Mouse (Mus musculus) heart, adult 2 months (tissue): ENCODE results near the gene Olfr373. TPM values are rescaled to one million over a fixed set of nuclear protein-coding genes. Genes with fewer than 3 reads are reported as not detected.

ENCODE experiments used
- DNase-seq, 2 experiments: peaks; one replicate each; pipeline ENCODE4 v3.0.0; 2021
- H3K27ac ChIP-seq: fragments of 200-600 bp; 2 replicates; pipeline ENCODE4 v1.8.1; 2022
- H3K27me3 ChIP-seq: fragments of 200-500 bp; 2 replicates; pipeline ENCODE4 v1.6.1; 2012; ENCODE audit warnings: mild to moderate bottlenecking, low read length, inconsistent platforms, mixed read lengths; ENCODE audit not compliant: control insufficient read depth, insufficient read depth
- H3K36me3 ChIP-seq: fragments of 200-500 bp; 2 replicates; pipeline ENCODE4 v1.6.1; 2012; ENCODE audit warnings: low read length, inconsistent platforms; ENCODE audit not compliant: control insufficient read depth, insufficient read depth
- H3K4me1 ChIP-seq: fragments of 200-500 bp; 2 replicates; pipeline ENCODE4 v1.6.1; 2011; ENCODE audit warnings: low read length; ENCODE audit not compliant: control insufficient read depth, insufficient read depth
- H3K4me3 ChIP-seq: fragments of 200-600 bp; 2 replicates; pipeline ENCODE4 v1.8.1; 2022
- H3K79me2 ChIP-seq: fragments of 200-500 bp; replicated peaks from 2 replicates; pipeline ENCODE4 v1.6.1; 2012; ENCODE audit warnings: mild to moderate bottlenecking, inconsistent platforms, low read length, moderate library complexity, mixed read lengths; ENCODE audit not compliant: control insufficient read depth, insufficient read depth
- H3K9ac ChIP-seq: fragments of 200-500 bp; 2 replicates; pipeline ENCODE4 v1.6.1; 2012; ENCODE audit warnings: low read depth, mild to moderate bottlenecking, control low read depth, inconsistent platforms, low read length, mixed read lengths
- CTCF ChIP-seq: fragments of 200-600 bp; IDR thresholded peaks from 2 replicates; pipeline ENCODE4 v1.8.1; 2022; ENCODE audit warnings: antibody characterized with exemption, mild to moderate bottlenecking, moderate library complexity
- EP300 ChIP-seq: fragments of 200-500 bp; IDR thresholded peaks from 2 replicates; pipeline ENCODE4 v1.6.1; 2011; ENCODE audit warnings: low read depth, low read length, control low read depth; ENCODE audit not compliant: insufficient read depth
- POLR2A ChIP-seq: fragments of 200-500 bp; IDR thresholded peaks from 2 replicates; pipeline ENCODE4 v1.6.1; 2011; ENCODE audit warnings: mild to moderate bottlenecking, low read depth, low read length, control low read depth; ENCODE audit not compliant: insufficient read depth
- WGBS: fragments of 180-500 bp; shearing (Covaris S2); methylation state at CpG from one replicate; pipeline ENCODE4 v1.1.7; 2018; 5-methylcytosine and 5-hydroxymethylcytosine counted together
- intact Hi-C: fragments of 180-260 bp; cut with DNase I; formaldehyde crosslinking; loops from one replicate; pipeline ENCODE4 v1.15.1; 2025
- polyA plus RNA-seq: library from polyadenylated mRNA; depleted of rRNA; stranded (reverse); fragments of >200 nt; gene quantifications from 2 replicates; pipeline ENCODE4 v1.2.3, GENCODE M21; 2012
- total RNA-seq, 2 experiments: library from RNA; stranded (reverse); gene quantifications; 2 replicates each; pipeline ENCODE4 v1.2.3; 2021

Gene Olfr373
- total and polyA plus RNA-seq, 3 experiments: not detected

DNA sequence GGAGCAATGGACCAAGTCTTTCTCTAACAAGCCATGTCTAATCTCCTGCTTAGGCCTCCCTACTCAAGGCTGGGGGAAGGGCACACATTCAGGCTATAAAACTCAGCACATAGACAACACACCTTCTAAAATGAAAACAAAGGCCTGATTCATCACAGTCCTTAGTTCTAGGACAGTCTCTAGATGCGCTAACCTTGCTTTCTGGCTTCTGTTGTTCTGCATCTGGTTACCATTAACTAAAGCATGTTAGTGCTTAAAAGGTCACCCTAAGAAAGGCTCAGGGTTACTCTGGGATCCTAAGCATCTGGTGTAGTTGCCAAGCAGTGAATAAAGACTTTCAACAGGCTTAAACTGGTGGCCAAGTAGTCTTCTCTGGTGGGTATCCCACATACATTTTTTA is 39.0 kb downstream of the Olfr373 start:
- Histone ChIP-seq H3K27me3 (no peaks in the 10 kb centered on the region), H3K79me2 (no peaks in the 10 kb centered on the region), H3K36me3 (no peaks in the 10 kb centered on the region), H3K4me1 (no peaks in the 10 kb centered on the region), H3K4me3 (no peak overlapping the region), H3K27ac (no peak overlapping the region), H3K9ac (no peak overlapping the region)
- TF ChIP-seq CTCF (no peak), EP300 (no peak), POLR2A (no peak)
- intact Hi-C loops: no loop called here
- WGBS: 89% methylated on average over 1 of the region's 1 CpGs
- DNase-seq: no peak

DNA sequence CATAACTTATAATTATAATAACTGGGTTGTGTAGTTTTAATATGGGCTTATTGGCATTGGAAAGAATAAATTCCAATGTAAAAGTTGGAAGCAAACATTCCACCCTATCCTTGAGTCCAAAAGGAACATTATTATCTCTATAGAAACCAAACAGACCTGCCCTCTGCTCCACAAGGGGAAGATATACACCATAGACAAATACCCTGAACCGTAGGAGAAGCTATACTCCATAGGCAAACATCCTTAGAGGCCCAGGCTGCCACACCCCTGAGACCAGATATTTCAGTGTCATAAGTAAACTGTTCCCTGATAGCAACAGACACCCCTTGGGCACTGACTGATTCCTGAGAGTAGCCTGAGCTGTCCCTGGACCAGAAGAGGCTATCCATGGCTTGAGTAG is 44.9 kb downstream of the Olfr373 start:
- TF ChIP-seq EP300 (no peak), POLR2A (no peak), CTCF (no peak)
- H3K36me3 ChIP-seq: no peaks in the 10 kb centered on the region

DNA sequence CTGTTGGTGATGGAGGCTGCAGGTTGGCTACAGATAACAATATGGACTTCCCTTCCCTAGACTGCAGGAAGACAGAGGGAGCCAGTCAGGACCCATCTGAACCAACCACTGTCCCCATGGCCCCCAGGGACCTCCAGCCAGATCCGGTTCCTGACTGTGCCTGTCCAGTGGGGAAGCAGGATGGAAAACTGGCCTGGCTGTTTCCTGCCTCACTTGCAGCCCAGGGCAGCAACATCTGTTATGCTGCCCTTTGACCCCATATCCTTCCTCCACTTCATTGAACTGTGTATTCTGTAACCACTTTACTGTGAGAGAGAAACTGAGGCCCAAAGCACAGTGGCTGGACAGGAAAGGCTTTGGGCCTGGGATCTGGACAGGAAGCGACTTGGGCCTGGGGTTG is 48.3 kb downstream of the Olfr373 start:
- Histone ChIP-seq H3K79me2 (0 out of 2 replicates have a peak, but pooled peaks cover 2% of the 10 kb centered on the region), H3K4me1 (peaks cover 5% of the 10 kb centered on the region), H3K9ac (no peak overlapping the region), H3K27ac (peak overlapping the region; percentile 20), H3K4me3 (no peak overlapping the region), H3K36me3 (no peaks in the 10 kb centered on the region), H3K27me3 (no peaks in the 10 kb centered on the region)
- TF ChIP-seq POLR2A: no peak
- no peak for TF ChIP-seq CTCF
- TF ChIP-seq EP300: no peak
- DNase-seq: peak in 1 of 2 experiments; percentile 40
- intact Hi-C loops: no loop called here
- WGBS: 51% methylated on average over 2 of the region's 2 CpGs

More for the DNA sequence above, 44.9 kb downstream of the Olfr373 start:
- Histone ChIP-seq H3K27ac (no peak overlapping the region), H3K9ac (no peak overlapping the region), H3K79me2 (no peaks in the 10 kb centered on the region), H3K4me1 (no peaks in the 10 kb centered on the region), H3K27me3 (no peaks in the 10 kb centered on the region), H3K4me3 (no peak overlapping the region)
- 56% methylated on average over 1 of the region's 1 CpGs for whole genome bisulfite sequencing
- no peak for DNase-seq
- intact Hi-C loops: no loop called here

DNA sequence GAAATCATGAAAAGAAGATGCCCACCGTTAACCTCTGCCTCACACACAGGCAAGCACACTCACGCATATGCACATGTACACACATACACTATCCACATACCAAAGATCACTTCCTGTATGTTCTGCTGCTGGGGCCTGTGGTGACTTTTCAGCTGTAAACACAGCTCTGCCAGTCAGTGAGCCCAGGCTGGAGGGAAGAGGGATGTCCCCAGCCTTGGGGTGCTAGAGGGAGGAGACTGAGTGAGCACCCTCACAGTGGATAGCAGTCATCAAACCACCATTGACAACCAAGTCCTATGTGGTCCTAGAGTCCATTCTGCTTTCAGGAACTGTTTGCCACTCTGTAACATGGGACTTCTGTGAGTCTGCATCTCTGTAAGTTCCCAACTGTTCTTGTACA is 48.9 kb downstream of the Olfr373 start:
- peak overlapping the region; percentile 20; the same call in 1 of the 2 replicates for H3K27ac ChIP-seq
- H3K4me3 ChIP-seq: no peak overlapping the region
- no peak overlapping the region for H3K9ac ChIP-seq
- 0 out of 2 replicates have a peak, but pooled peaks cover 2% of the 10 kb centered on the region for H3K79me2 ChIP-seq
- no peaks in the 10 kb centered on the region for H3K27me3 ChIP-seq
- H3K4me1 ChIP-seq: peaks cover 5% of the 10 kb centered on the region
- no peak for TF ChIP-seq POLR2A
- no peak for TF ChIP-seq CTCF
- TF ChIP-seq EP300: no peak
- no peaks in the 10 kb centered on the region for H3K36me3 ChIP-seq
- DNase-seq: no peak
- intact Hi-C loops: no loop called here
- WGBS: 78% methylated on average over 2 of the region's 2 CpGs

DNA sequence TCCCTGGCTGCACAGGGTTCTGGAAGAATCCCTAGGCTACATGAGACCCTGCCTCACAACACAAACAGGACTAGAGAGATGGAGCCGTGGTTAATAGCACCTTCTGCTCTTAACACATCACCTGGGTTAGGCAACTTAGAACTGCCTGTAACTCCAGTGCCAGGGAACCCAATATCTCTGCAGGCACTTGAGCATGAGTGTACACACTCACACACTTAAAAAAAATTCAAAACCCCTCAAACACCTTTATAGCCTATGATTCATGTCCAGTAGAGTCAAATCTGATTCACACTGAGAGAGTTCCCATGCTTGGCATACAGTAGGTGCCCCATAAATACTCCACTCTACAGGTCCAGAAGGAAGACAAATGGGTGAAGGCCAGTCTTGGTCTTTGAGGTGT is 49.4 kb downstream of the Olfr373 start:
- no peaks in the 10 kb centered on the region for H3K27me3 ChIP-seq
- 0 out of 2 replicates have a peak, but pooled peaks cover 2% of the 10 kb centered on the region for H3K79me2 ChIP-seq
- TF ChIP-seq POLR2A (no peak), EP300 (no peak), CTCF (no peak)
- H3K36me3 ChIP-seq: no peaks in the 10 kb centered on the region
- DNase-seq: no peak
- H3K4me1 ChIP-seq: peaks cover 8% of the 10 kb centered on the region
- intact Hi-C loops: no loop called here
- no peak overlapping the region for H3K4me3 ChIP-seq
- H3K27ac ChIP-seq: no peak overlapping the region
- 96% methylated on average over 1 of the region's 1 CpGs for WGBS
- no peak overlapping the region for H3K9ac ChIP-seq

DNA sequence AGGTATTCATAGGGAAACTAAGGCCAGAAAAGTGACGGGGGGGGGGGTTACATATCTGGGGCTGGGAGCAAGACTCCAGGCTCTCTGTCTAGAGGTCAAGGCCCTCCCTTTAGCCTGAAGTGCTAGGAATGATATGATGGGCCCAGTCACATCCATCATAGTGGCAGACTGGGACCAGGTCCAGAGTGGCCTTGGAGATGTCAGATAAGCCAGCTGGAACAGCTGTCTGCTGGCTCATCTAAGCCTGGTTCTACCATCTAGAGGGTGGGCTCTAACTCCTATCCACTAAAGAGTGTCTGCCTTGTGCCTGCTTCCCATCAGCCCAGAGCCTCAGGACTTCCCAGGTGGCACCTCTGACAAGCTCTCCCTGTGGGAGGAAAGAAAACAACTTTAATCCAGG is 49.9 kb downstream of the Olfr373 start:
- Histone ChIP-seq H3K4me3 (no peak overlapping the region), H3K9ac (no peak overlapping the region), H3K79me2 (0 out of 2 replicates have a peak, but pooled peaks cover 2% of the 10 kb centered on the region), H3K27ac (no peak overlapping the region), H3K36me3 (no peaks in the 10 kb centered on the region; the same call in 1 of the 2 replicates), H3K27me3 (no peaks in the 10 kb centered on the region), H3K4me1 (peaks cover 11% of the 10 kb centered on the region)
- WGBS: 58% methylated on average over 1 of the region's 1 CpGs
- no peak for TF ChIP-seq EP300
- no peak for TF ChIP-seq CTCF
- no peak for TF ChIP-seq POLR2A
- intact Hi-C loops: no loop called here
- no peak for DNase-seq
